In the genomic region with DNA sequence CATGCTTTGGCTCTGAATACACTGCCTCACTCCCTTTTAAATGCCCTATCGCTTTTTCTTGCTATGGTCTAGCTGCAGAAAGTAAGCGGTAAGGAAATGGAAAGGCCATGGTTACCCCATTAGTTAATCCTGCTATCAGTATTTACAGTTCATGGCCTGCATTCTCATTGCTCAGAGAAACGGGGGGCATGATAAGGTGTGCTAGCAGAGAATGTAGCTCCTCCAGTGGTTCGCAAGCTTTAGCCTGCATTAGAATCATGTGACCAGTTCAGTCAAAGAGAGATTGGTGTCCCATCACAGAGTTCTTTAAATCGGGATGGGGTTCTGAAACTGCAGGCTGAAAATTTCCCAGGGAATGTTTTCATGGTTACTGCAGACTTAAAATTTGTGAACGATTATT, we compare ENCODE assay signal across 24 mouse cellular contexts. TPM values are rescaled to one million over a fixed set of nuclear protein-coding genes. Genes with fewer than 3 reads are reported as not detected.
A peak's percentile ranks its signal among the peaks of the same experiment; 100 is the strongest.
DNase-seq lines count a peak whose midpoint lies in the region; ATAC-seq and TF ChIP-seq lines count a peak whose summit lies in the region.
"Had no signal": no experiment of that assay in that cellular context is flagged by ENCODE, and none has a peak within 500 bp of the region (broad histone marks: within the 10 kb centered on the region; RNA-seq: fewer than 3 reads in every experiment).

No protein-coding gene starts in this region.

- 0 out of 2 replicates have a peak, but pooled peaks have one; percentile 48 for ATAC-seq in midbrain, embryonic 13.5 days
- ATAC-seq in midbrain, postnatal 0 days (ENCODE audit: low FRiP score), result no peak
- peak; percentile 56; the same call in 1 of the 2 replicates for ATAC-seq in stomach, embryonic 15.5 days (ENCODE audit: insufficient read depth, low FRiP score, low read depth)
- no peak for ATAC-seq in stomach, postnatal 0 days (ENCODE audit: low FRiP score, low TSS enrichment)
- ATAC-seq: CD4-positive, CD25-positive, alpha-beta regulatory T cell, adult 4 months; forebrain, embryonic 15.5 days had no signal

- no peak for TF ChIP-seq EP300 in stomach, postnatal 0 days (optimal IDR thresholded peaks at IDR 0.05)

- no peak overlapping the region for H3K4me2 ChIP-seq in midbrain, embryonic 13.5 days (replicated peaks)
- no peak overlapping the region for H3K4me2 ChIP-seq in midbrain, postnatal 0 days (ENCODE audit: low read depth, low read length, poor library complexity, severe bottlenecking)
- H3K4me2 ChIP-seq in stomach, embryonic 15.5 days, result no peak overlapping the region
- no peak overlapping the region for H3K4me2 ChIP-seq in stomach, postnatal 0 days (replicated peaks; ENCODE audit: low read depth)
- H3K4me2 ChIP-seq: forebrain, embryonic 15.5 days; heart, embryonic 13.5 days; hindbrain, embryonic 15.5 days had no signal

- H3K27me3 ChIP-seq in midbrain, embryonic 13.5 days, result no peaks in the 10 kb centered on the region
- H3K27me3 ChIP-seq in midbrain, postnatal 0 days (ENCODE audit: insufficient read depth, low read length), result no peaks in the 10 kb centered on the region
- H3K27me3 ChIP-seq in stomach, embryonic 15.5 days (replicated peaks), result no peaks in the 10 kb centered on the region
- no peaks in the 10 kb centered on the region for H3K27me3 ChIP-seq in stomach, postnatal 0 days (ENCODE audit: control insufficient read depth, insufficient read depth, low read length)
- H3K27me3 ChIP-seq: forebrain, embryonic 15.5 days; heart, embryonic 13.5 days; hindbrain, embryonic 15.5 days had no signal

- H3K4me3 ChIP-seq in midbrain, embryonic 13.5 days (replicated peaks), result no peak overlapping the region
- no peak overlapping the region for H3K4me3 ChIP-seq in midbrain, postnatal 0 days (ENCODE audit: low read depth, low read length)
- no peak overlapping the region for H3K4me3 ChIP-seq in stomach, embryonic 15.5 days (replicated peaks)
- H3K4me3 ChIP-seq in stomach, postnatal 0 days (ENCODE audit: low read depth, low read length), result no peak overlapping the region
- H3K4me3 ChIP-seq: forebrain, embryonic 10.5 days; forebrain, embryonic 15.5 days; heart, adult 2 months; heart, embryonic 10.5 days; heart, embryonic 13.5 days; hindbrain, embryonic 15.5 days had no signal

- peaks cover 15% of the 10 kb centered on the region; the same call in 1 of the 2 replicates for H3K4me1 ChIP-seq in midbrain, embryonic 13.5 days (replicated peaks)
- H3K4me1 ChIP-seq in midbrain, postnatal 0 days (ENCODE audit: insufficient read depth, low read length), result no peaks in the 10 kb centered on the region
- no peaks in the 10 kb centered on the region for H3K4me1 ChIP-seq in stomach, embryonic 15.5 days
- no peaks in the 10 kb centered on the region for H3K4me1 ChIP-seq in stomach, postnatal 0 days (replicated peaks; ENCODE audit: control insufficient read depth, insufficient read depth)
- H3K4me1 ChIP-seq: forebrain, embryonic 15.5 days; heart, embryonic 10.5 days; hindbrain, embryonic 15.5 days had no signal

- no peaks in the 10 kb centered on the region for H3K9me3 ChIP-seq in midbrain, embryonic 13.5 days
- no peaks in the 10 kb centered on the region for H3K9me3 ChIP-seq in midbrain, postnatal 0 days (ENCODE audit: low read length)
- H3K9me3 ChIP-seq in stomach, embryonic 15.5 days, result no peaks in the 10 kb centered on the region
- H3K9me3 ChIP-seq in stomach, postnatal 0 days (ENCODE audit: control insufficient read depth, low read length), result no peaks in the 10 kb centered on the region
- H3K9me3 ChIP-seq: forebrain, embryonic 10.5 days; forebrain, embryonic 15.5 days; heart, embryonic 10.5 days; heart, embryonic 13.5 days; hindbrain, embryonic 15.5 days had no signal

- 72% methylated on average over 6 of the region's 6 CpGs for WGBS in midbrain, embryonic 13.5 days
- WGBS in midbrain, postnatal 0 days, result 74% methylated on average over 6 of the region's 6 CpGs
- WGBS in stomach, embryonic 15.5 days, result 58% methylated on average over 6 of the region's 6 CpGs
- 53% methylated on average over 6 of the region's 6 CpGs for WGBS in stomach, postnatal 0 days

- no peaks in the 10 kb centered on the region for H3K36me3 ChIP-seq in midbrain, embryonic 13.5 days
- H3K36me3 ChIP-seq in midbrain, postnatal 0 days (ENCODE audit: insufficient read depth, low read length), result no peaks in the 10 kb centered on the region
- no peaks in the 10 kb centered on the region for H3K36me3 ChIP-seq in stomach, embryonic 15.5 days
- no peaks in the 10 kb centered on the region for H3K36me3 ChIP-seq in stomach, postnatal 0 days (ENCODE audit: control insufficient read depth, insufficient read depth, low read length)
- H3K36me3 ChIP-seq: forebrain, embryonic 10.5 days; forebrain, embryonic 15.5 days; heart, embryonic 10.5 days; heart, embryonic 13.5 days; hindbrain, embryonic 15.5 days had no signal

- DNase-seq in midbrain, postnatal 0 days (ENCODE audit: low spot score), result no peak
- no peak for DNase-seq in stomach, postnatal 0 days (ENCODE audit: low spot score)
- peak; percentile 20 for DNase-seq in retina, postnatal 1 day
- DNase-seq in adrenal gland, postnatal 14 days, result no peak
- DNase-seq: adrenal gland, adult 2 months; adrenal gland, postnatal 25 days; cerebellum, adult 18-20 months; cerebellum, adult 9-10 months; cerebellum, postnatal 14 days; gastrocnemius, postnatal 10 days; gastrocnemius, postnatal 36 days; heart, adult 2 months; heart, postnatal 14 days; heart, postnatal 4 days had no signal

- H3K9ac ChIP-seq in midbrain, embryonic 13.5 days (replicated peaks), result no peak overlapping the region
- no peak overlapping the region for H3K9ac ChIP-seq in midbrain, postnatal 0 days (replicated peaks; ENCODE audit: low read length, poor library complexity, severe bottlenecking)
- H3K9ac ChIP-seq in stomach, embryonic 15.5 days, result no peak overlapping the region
- H3K9ac ChIP-seq in stomach, postnatal 0 days (ENCODE audit: low read length), result no peak overlapping the region
- H3K9ac ChIP-seq: forebrain, embryonic 15.5 days; heart, embryonic 13.5 days; hindbrain, embryonic 15.5 days had no signal

- TF ChIP-seq CTCF in midbrain, postnatal 0 days (IDR thresholded peaks at IDR 0.05), result no peak
- TF ChIP-seq CTCF in stomach, postnatal 0 days (IDR thresholded peaks at IDR 0.05; ENCODE audit: low read depth), result no peak

- H3K27ac ChIP-seq in midbrain, embryonic 13.5 days, result peak overlapping the region; percentile 21; the same call in 1 of the 2 replicates
- H3K27ac ChIP-seq in midbrain, postnatal 0 days (ENCODE audit: low read depth, low read length), result no peak overlapping the region
- H3K27ac ChIP-seq in stomach, embryonic 15.5 days, result no peak overlapping the region
- no peak overlapping the region for H3K27ac ChIP-seq in stomach, postnatal 0 days (replicated peaks)
- H3K27ac ChIP-seq: forebrain, embryonic 10.5 days; forebrain, embryonic 15.5 days; heart, adult 2 months; heart, embryonic 10.5 days; heart, embryonic 13.5 days; hindbrain, embryonic 15.5 days had no signal

RNA-seq across cellular contexts. Expression of a gene that starts 44.6 kb away (rescaled TPM):
- 2.7 and 3.0 TPM in 2 replicates for polyA plus RNA-seq in midbrain, embryonic 13.5 days (2015; fragmentation: Nextera tagmentation; extraction: Ambion mirVana)
- 1.5 and 1.6 TPM in 2 replicates for total RNA-seq in midbrain, postnatal 0 days (2014; rRNA removed)
- 0.88 and 1.0 TPM in 2 replicates for polyA plus RNA-seq in midbrain, postnatal 0 days (2015; fragmentation: Nextera tagmentation; extraction: Ambion mirVana)
- polyA plus RNA-seq in stomach, embryonic 15.5 days (2015; fragmentation: Nextera tagmentation; extraction: Ambion mirVana), result 3.8 and 4.0 TPM in 2 replicates
- polyA plus RNA-seq in stomach, postnatal 0 days (2015; fragmentation: Nextera tagmentation; extraction: Ambion mirVana), result 1.6 and 1.8 TPM in 2 replicates
- total RNA-seq in adrenal gland, postnatal 14 days (2021), result 1.6 and 6.9 TPM in 2 replicates
- total RNA-seq: MEL had no signal
- polyA plus RNA-seq: adrenal gland, adult 2 months; C2C12; CD4-positive, CD25-positive, alpha-beta regulatory T cell, adult 4 months had no signal

Comparison
In these comparisons a context has a peak if more than half of its experiments do, and no peak if none do; other contexts are left out.
1. ATAC-seq: peak in midbrain, embryonic 13.5 days (single experiment) and stomach, embryonic 15.5 days (single experiment); none in midbrain, postnatal 0 days (single experiment) and stomach, postnatal 0 days (single experiment).